In the genomic region with DNA sequence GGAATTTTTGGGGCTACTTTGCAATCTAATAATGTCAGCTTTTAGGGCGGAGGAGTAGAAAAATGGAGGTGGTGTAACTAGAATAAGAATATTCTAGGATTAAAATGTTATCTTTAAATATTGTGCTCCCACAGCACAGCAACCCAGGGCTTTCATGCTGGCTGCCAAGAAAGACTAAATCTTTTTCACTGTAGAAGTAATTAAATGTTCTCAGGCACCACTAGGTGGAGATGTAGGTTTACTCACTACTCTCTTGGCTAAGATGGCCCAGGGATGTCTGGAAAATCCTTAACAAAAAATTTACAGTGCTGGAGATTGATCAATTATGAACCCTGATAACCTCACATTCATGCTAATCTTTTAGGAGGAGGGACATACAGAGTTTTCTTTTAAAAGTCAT, we compare ENCODE assay signal across 9 mouse cellular contexts.
DNase-seq lines count a peak whose midpoint lies in the region; ATAC-seq and TF ChIP-seq lines count a peak whose summit lies in the region.
"Had no signal": no experiment of that assay in that cellular context is flagged by ENCODE, and none has a peak within 500 bp of the region (broad histone marks: within the 10 kb centered on the region; RNA-seq: fewer than 3 reads in every experiment).

No protein-coding gene starts in this region.

- no peaks in the 10 kb centered on the region for H3K36me3 ChIP-seq in heart, embryonic 12.5 days
- H3K36me3 ChIP-seq in kidney, postnatal 0 days (ENCODE audit: insufficient read depth, low read length), result no peaks in the 10 kb centered on the region

- H3K4me2 ChIP-seq in heart, embryonic 12.5 days, result no peak overlapping the region
- H3K4me2 ChIP-seq in kidney, postnatal 0 days (ENCODE audit: low read length), result no peak overlapping the region

- intact Hi-C loops in heart, postnatal 10 days (cut with DNase I), result loop anchor here (5.0 kb wide), 1 partner anchor 1560 kb away; no protein-coding TSS in a partner anchor

- no peaks in the 10 kb centered on the region for H3K27me3 ChIP-seq in heart, embryonic 12.5 days (replicated peaks)
- no peaks in the 10 kb centered on the region for H3K27me3 ChIP-seq in kidney, postnatal 0 days (ENCODE audit: insufficient read depth, low read length)

- H3K27ac ChIP-seq in heart, embryonic 12.5 days (ENCODE audit: poor library complexity, severe bottlenecking), result no peak overlapping the region
- no peak overlapping the region for H3K27ac ChIP-seq in kidney, postnatal 0 days
- H3K27ac ChIP-seq: liver, embryonic 14.5 days had no signal

- no peaks in the 10 kb centered on the region for H3K4me1 ChIP-seq in heart, embryonic 12.5 days (replicated peaks)
- no peaks in the 10 kb centered on the region for H3K4me1 ChIP-seq in kidney, postnatal 0 days (replicated peaks; ENCODE audit: insufficient read depth, low read length)

- peak; percentile 80 for TF ChIP-seq CTCF in kidney, postnatal 0 days (IDR thresholded peaks at IDR 0.05; ENCODE audit: low read depth)

- 26% methylated on average over 1 of the region's 1 CpGs for WGBS in heart, embryonic 12.5 days
- 56% methylated on average over 1 of the region's 1 CpGs for WGBS in kidney, postnatal 0 days

- no peak overlapping the region for H3K4me3 ChIP-seq in heart, embryonic 12.5 days
- H3K4me3 ChIP-seq in kidney, postnatal 0 days (replicated peaks; ENCODE audit: low read depth, low read length), result no peak overlapping the region

- H3K9me3 ChIP-seq in heart, embryonic 12.5 days (replicated peaks), result no peaks in the 10 kb centered on the region
- no peaks in the 10 kb centered on the region for H3K9me3 ChIP-seq in kidney, postnatal 0 days (replicated peaks; ENCODE audit: low read length)

- DNase-seq in heart, postnatal 10 days, result peak; percentile 9 to 36
- DNase-seq in right cerebral cortex, adult 2 months (ENCODE audit: low spot score in 2 of 2), result peak; percentile 15 to 16
- DNase-seq in right cerebral cortex, postnatal 4 days, result no peak
- DNase-seq in kidney, postnatal 0 days (ENCODE audit: low spot score), result peak; percentile 87
- DNase-seq in adrenal gland, postnatal 4 days (ENCODE audit: low spot score in 2 of 2), result no peak
- DNase-seq in urinary bladder, postnatal 25 days (ENCODE audit: low spot score), result no peak

- H3K9ac ChIP-seq in heart, embryonic 12.5 days, result no peak overlapping the region
- no peak overlapping the region for H3K9ac ChIP-seq in kidney, postnatal 0 days (ENCODE audit: low read depth, low read length)
- H3K9ac ChIP-seq: liver, embryonic 14.5 days had no signal

- no peak for ATAC-seq in heart, embryonic 12.5 days (ENCODE audit: insufficient number of reproducible peaks, low FRiP score)
- ATAC-seq in kidney, postnatal 0 days (replicated peaks; ENCODE audit: low FRiP score, low read depth), result no peak
- ATAC-seq in megakaryocyte progenitor cell, adult 5-6 weeks (replicated peaks; ENCODE audit: poor library complexity), result no peak

Comparison
In these comparisons a context has a peak if more than half of its experiments do, and no peak if none do; other contexts are left out.
1. DNase-seq: peak in heart, postnatal 10 days (2 of 2), right cerebral cortex, adult 2 months (2 of 2) and kidney, postnatal 0 days (single experiment); none in right cerebral cortex, postnatal 4 days (single experiment), adrenal gland, postnatal 4 days (0 of 2) and urinary bladder, postnatal 25 days (single experiment).